Comparison of ENCODE assay signal across 8 mouse cellular contexts in the genomic region with DNA sequence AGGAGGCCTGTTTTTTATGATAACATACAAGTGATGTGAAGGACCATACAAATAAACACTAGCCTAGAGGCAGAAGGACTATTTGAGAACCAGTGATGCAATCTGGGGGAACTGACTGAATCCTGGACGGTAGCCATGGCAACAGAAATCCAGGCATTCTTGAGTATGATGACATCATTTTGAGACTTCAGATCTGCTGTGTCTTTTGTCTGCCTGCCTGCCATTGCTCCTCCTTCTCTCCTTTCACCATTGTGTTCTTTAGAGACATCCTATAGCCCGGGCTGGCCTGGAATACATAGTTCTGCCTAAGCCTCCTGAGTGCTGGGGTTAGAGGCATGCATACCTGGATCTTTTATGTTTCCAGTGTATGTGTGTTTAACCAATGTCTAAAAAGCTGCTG.
A peak's percentile ranks its signal among the peaks of the same experiment; 100 is the strongest.
DNase-seq lines count a peak whose midpoint lies in the region; ATAC-seq and TF ChIP-seq lines count a peak whose summit lies in the region.
"Had no signal": no experiment of that assay in that cellular context is flagged by ENCODE, and none has a peak within 500 bp of the region (broad histone marks: within the 10 kb centered on the region; RNA-seq: fewer than 3 reads in every experiment).

No protein-coding gene starts in this region.

- no peaks in the 10 kb centered on the region for H3K36me3 ChIP-seq in stomach, embryonic 14.5 days (ENCODE audit: control insufficient read depth, insufficient read depth, low read length)
- no peaks in the 10 kb centered on the region for H3K36me3 ChIP-seq in stomach, postnatal 0 days (ENCODE audit: control insufficient read depth, insufficient read depth, low read length)
- no peaks in the 10 kb centered on the region for H3K36me3 ChIP-seq in forebrain, embryonic 13.5 days (ENCODE audit: poor library complexity, severe bottlenecking)
- H3K36me3 ChIP-seq in intestine, embryonic 16.5 days (ENCODE audit: control insufficient read depth, insufficient read depth, low read length) = no peaks in the 10 kb centered on the region
- H3K36me3 ChIP-seq in liver, postnatal 0 days (replicated peaks; ENCODE audit: insufficient read depth, low read length) = no peaks in the 10 kb centered on the region

- H3K4me3 ChIP-seq in stomach, embryonic 14.5 days (ENCODE audit: low read depth, low read length) = no peak overlapping the region
- no peak overlapping the region for H3K4me3 ChIP-seq in stomach, postnatal 0 days (ENCODE audit: low read depth, low read length)
- H3K4me3 ChIP-seq in forebrain, embryonic 13.5 days = no peak overlapping the region
- H3K4me3 ChIP-seq in lung, adult 2 months (replicated peaks; ENCODE audit: extremely low read depth, low read depth, low read length) = no peak overlapping the region
- H3K4me3 ChIP-seq in intestine, embryonic 16.5 days (ENCODE audit: low read length) = no peak overlapping the region
- no peak overlapping the region for H3K4me3 ChIP-seq in liver, postnatal 0 days (ENCODE audit: low read depth, low read length)
- H3K4me3 ChIP-seq: layer of hippocampus, adult 2 months had no signal

- no peak for DNase-seq in stomach, postnatal 0 days (ENCODE audit: low spot score)
- peak; percentile 14 for DNase-seq in lung, adult 2 months
- peak; percentile 65 to 74 for DNase-seq in right cerebral cortex, postnatal 10 days (ENCODE audit: low spot score in 2 of 2)
- DNase-seq in liver, postnatal 0 days = no peak

- TF ChIP-seq EP300 in stomach, postnatal 0 days (optimal IDR thresholded peaks at IDR 0.05) = no peak
- no peak for TF ChIP-seq EP300 in liver, postnatal 0 days (IDR thresholded peaks at IDR 0.05; ENCODE audit: low read depth)

- TF ChIP-seq CTCF in stomach, postnatal 0 days (IDR thresholded peaks at IDR 0.05; ENCODE audit: low read depth) = no peak
- TF ChIP-seq CTCF in lung, adult 2 months (IDR thresholded peaks at IDR 0.05; ENCODE audit: insufficient read depth, low read length) = no peak
- TF ChIP-seq CTCF in liver, postnatal 0 days (IDR thresholded peaks at IDR 0.05; ENCODE audit: low read depth) = no peak

- no peaks in the 10 kb centered on the region for H3K4me1 ChIP-seq in stomach, embryonic 14.5 days (ENCODE audit: control insufficient read depth, insufficient read depth, low read length)
- H3K4me1 ChIP-seq in stomach, postnatal 0 days (replicated peaks; ENCODE audit: control insufficient read depth, insufficient read depth) = no peaks in the 10 kb centered on the region
- H3K4me1 ChIP-seq in forebrain, embryonic 13.5 days = peaks cover 9% of the 10 kb centered on the region
- no peaks in the 10 kb centered on the region; the same call in 1 of the 2 replicates for H3K4me1 ChIP-seq in lung, adult 2 months (ENCODE audit: control insufficient read depth, insufficient read depth, low read length)
- no peaks in the 10 kb centered on the region for H3K4me1 ChIP-seq in intestine, embryonic 16.5 days (ENCODE audit: control insufficient read depth, insufficient read depth, low read length)
- H3K4me1 ChIP-seq in liver, postnatal 0 days (ENCODE audit: insufficient read depth) = no peaks in the 10 kb centered on the region

- H3K9ac ChIP-seq in stomach, embryonic 14.5 days (replicated peaks; ENCODE audit: low read depth, low read length) = no peak overlapping the region
- no peak overlapping the region for H3K9ac ChIP-seq in stomach, postnatal 0 days (ENCODE audit: low read length)
- no peak overlapping the region for H3K9ac ChIP-seq in forebrain, embryonic 13.5 days
- no peak overlapping the region for H3K9ac ChIP-seq in intestine, embryonic 16.5 days (ENCODE audit: low read depth, low read length)
- H3K9ac ChIP-seq in liver, postnatal 0 days (replicated peaks) = no peak overlapping the region

- H3K4me2 ChIP-seq in stomach, embryonic 14.5 days (replicated peaks; ENCODE audit: low read depth, low read length) = no peak overlapping the region
- H3K4me2 ChIP-seq in stomach, postnatal 0 days (replicated peaks; ENCODE audit: low read depth) = no peak overlapping the region
- no peak overlapping the region for H3K4me2 ChIP-seq in forebrain, embryonic 13.5 days
- no peak overlapping the region for H3K4me2 ChIP-seq in intestine, embryonic 16.5 days (ENCODE audit: low read depth, low read length)
- H3K4me2 ChIP-seq in liver, postnatal 0 days (ENCODE audit: low read depth, low read length) = no peak overlapping the region

- no peaks in the 10 kb centered on the region for H3K9me3 ChIP-seq in stomach, embryonic 14.5 days (ENCODE audit: control insufficient read depth, low read depth, low read length)
- no peaks in the 10 kb centered on the region for H3K9me3 ChIP-seq in stomach, postnatal 0 days (ENCODE audit: control insufficient read depth, low read length)
- H3K9me3 ChIP-seq in forebrain, embryonic 13.5 days (replicated peaks) = no peaks in the 10 kb centered on the region
- H3K9me3 ChIP-seq in intestine, embryonic 16.5 days (ENCODE audit: control insufficient read depth, low read length) = no peaks in the 10 kb centered on the region
- no peaks in the 10 kb centered on the region for H3K9me3 ChIP-seq in liver, postnatal 0 days (ENCODE audit: low read length)

- peak; percentile 23; the same call in 1 of the 2 replicates for ATAC-seq in stomach, embryonic 14.5 days (ENCODE audit: insufficient number of reproducible peaks, insufficient read depth, low FRiP score, low read depth)
- no peak for ATAC-seq in stomach, postnatal 0 days (ENCODE audit: low FRiP score, low TSS enrichment)
- peak; percentile 85 for ATAC-seq in forebrain, embryonic 13.5 days
- ATAC-seq in intestine, embryonic 16.5 days = no peak
- ATAC-seq in liver, postnatal 0 days = no peak

- H3K27me3 ChIP-seq in stomach, embryonic 14.5 days (ENCODE audit: control insufficient read depth, insufficient read depth, low read length) = no peaks in the 10 kb centered on the region
- H3K27me3 ChIP-seq in stomach, postnatal 0 days (ENCODE audit: control insufficient read depth, insufficient read depth, low read length) = no peaks in the 10 kb centered on the region
- no peaks in the 10 kb centered on the region for H3K27me3 ChIP-seq in forebrain, embryonic 13.5 days
- no peaks in the 10 kb centered on the region for H3K27me3 ChIP-seq in intestine, embryonic 16.5 days (replicated peaks; ENCODE audit: control insufficient read depth, insufficient read depth, low read length)
- H3K27me3 ChIP-seq in liver, postnatal 0 days (ENCODE audit: insufficient read depth, low read length) = no peaks in the 10 kb centered on the region

- no peak for TF ChIP-seq POLR2A in lung, adult 2 months (IDR thresholded peaks at IDR 0.05; ENCODE audit: borderline replicate concordance, extremely low read depth, low read depth, low read length)

- WGBS in stomach, embryonic 14.5 days = 69% methylated on average over 2 of the region's 2 CpGs
- WGBS in stomach, postnatal 0 days = 52% methylated on average over 2 of the region's 2 CpGs
- 22% methylated on average over 2 of the region's 2 CpGs for WGBS in forebrain, embryonic 13.5 days
- WGBS in lung, adult 2 months = 59% methylated on average over 2 of the region's 2 CpGs
- 57% methylated on average over 2 of the region's 2 CpGs for WGBS in intestine, embryonic 16.5 days
- 63% methylated on average over 2 of the region's 2 CpGs for whole genome bisulfite sequencing in liver, postnatal 0 days (ENCODE audit: insufficient replicate concordance)

- H3K27ac ChIP-seq in stomach, embryonic 14.5 days (ENCODE audit: low read length) = no peak overlapping the region
- no peak overlapping the region for H3K27ac ChIP-seq in stomach, postnatal 0 days (replicated peaks)
- no peak overlapping the region for H3K27ac ChIP-seq in forebrain, embryonic 13.5 days
- no peak overlapping the region for H3K27ac ChIP-seq in intestine, embryonic 16.5 days (ENCODE audit: low read length)
- no peak overlapping the region for H3K27ac ChIP-seq in liver, postnatal 0 days (ENCODE audit: low read depth)
- H3K27ac ChIP-seq: layer of hippocampus, adult 2 months had no signal

Comparison
In these comparisons a context has a peak if more than half of its experiments do, and no peak if none do; other contexts are left out.
1. ATAC-seq: peak in stomach, embryonic 14.5 days (single experiment) and forebrain, embryonic 13.5 days (single experiment); none in stomach, postnatal 0 days (single experiment), intestine, embryonic 16.5 days (single experiment) and liver, postnatal 0 days (single experiment).
2. DNase-seq: peak in lung, adult 2 months (single experiment) and right cerebral cortex, postnatal 10 days (2 of 2); none in stomach, postnatal 0 days (single experiment) and liver, postnatal 0 days (single experiment).